Mouse (Mus musculus) frontal cortex, postnatal 25 days (tissue): ENCODE results near the gene Npas2.

ENCODE experiments used
- DNase-seq, 2 experiments: peaks; one replicate each; pipeline ENCODE4 v3.0.0; 2022; ENCODE audit warnings: low spot score in 2 of 2

The Npas2 gene

GRCm38 (mm10) chr1:39192997-39193861 lies at the start of gene Npas2:
Gene Npas2, plus strand, starts transcription at chr1:39193731.
- DNase-seq, result no peak

DNA sequence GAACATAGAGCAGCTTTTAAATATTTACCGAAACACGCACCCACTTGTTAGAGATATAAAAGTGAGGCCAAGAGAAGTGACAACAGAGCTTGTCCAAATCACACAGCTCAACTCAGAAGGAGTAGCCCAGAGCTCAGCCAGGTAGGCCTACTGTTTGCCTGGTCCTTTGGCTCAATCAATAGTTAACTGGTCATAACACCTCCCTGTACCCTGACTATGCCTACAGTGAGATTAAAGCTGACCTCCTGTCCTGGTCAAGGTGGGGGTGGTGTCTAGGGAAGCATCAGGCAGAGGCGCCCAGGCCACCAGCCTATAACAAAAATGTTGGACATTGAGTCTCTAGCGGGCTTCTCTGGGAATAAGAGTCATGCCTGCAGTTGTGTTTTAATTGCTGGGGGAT lies 36.8 kb upstream of the Npas2 start:
- no peak for DNase-seq

DNA sequence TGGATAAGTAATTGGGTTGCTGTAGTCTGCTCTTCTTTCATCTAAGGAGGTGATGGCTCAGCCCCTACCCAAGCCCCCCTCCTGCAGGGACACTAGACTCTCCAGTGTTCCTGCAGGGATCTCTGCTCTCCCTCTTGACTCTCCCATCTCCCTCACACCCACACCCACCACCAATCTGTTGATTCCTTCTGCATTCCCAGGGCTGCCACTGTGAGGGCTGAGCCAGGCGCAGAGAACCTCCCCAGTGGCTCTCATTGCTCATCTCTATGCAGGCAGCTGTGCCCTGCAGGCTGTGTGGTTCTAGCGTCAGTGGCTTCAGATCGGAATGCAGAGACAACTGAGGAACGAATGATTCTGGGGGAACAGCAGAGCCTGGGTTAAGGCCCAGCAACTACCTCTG lies 33.4 kb upstream of the Npas2 start:
- no peak for DNase-seq

DNA sequence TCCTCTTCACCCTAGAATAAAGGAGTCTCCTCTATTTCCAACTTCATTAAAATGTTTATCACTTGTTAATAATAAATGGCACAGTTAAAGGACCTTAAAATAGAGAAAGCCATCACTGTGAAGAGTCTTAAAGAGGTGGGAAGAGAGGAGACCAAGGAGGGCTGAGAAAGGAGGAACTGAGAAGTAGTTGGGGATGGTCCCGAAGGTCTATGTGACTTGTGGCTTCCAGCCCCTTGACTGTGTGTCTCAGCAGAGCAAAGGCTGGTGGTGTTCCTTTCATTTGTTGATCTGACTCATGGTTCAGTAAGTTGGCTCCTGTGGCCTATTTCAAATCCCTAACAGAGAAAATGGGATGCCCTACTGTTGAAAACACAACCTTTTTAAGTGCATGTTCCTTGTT lies 30.5 kb upstream of the Npas2 start:
- no peak for DNase-seq

DNA sequence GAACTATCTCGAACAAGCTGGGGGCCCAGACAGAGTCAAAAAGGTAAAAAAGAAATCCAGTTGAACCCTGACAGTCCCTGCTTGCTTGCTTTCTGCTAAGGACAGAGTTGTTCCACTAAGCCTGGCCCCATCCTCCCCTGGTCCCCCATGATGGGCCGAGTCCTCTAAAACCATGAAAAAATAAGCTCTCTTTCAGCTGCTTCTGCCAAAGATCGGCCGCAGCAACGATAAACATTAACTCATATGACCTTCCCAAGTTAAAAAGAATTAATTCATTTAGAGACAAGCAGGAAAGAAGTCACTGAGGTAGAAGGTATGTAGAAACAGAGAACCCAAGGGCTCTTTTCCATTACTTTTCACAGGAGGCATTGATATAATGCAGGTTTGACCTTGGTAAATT lies 16.8 kb upstream of the Npas2 start:
- DNase-seq, result no peak

GRCm38 (mm10) chr1:39177211-39177610 lies 16.3 kb upstream of the Npas2 start:
- peak; percentile 48 to 53 for DNase-seq

- DNase-seq, result no peak
Observed at GRCm38 (mm10) chr1:39179806-39180205, 13.7 kb upstream of the Npas2 start.

GRCm38 (mm10) chr1:39180517-39180916 lies 13.0 kb upstream of the Npas2 start:
- DNase-seq, result no peak

- DNase-seq, result no peak
Observed at GRCm38 (mm10) chr1:39181901-39182300, 11.6 kb upstream of the Npas2 start.

DNA sequence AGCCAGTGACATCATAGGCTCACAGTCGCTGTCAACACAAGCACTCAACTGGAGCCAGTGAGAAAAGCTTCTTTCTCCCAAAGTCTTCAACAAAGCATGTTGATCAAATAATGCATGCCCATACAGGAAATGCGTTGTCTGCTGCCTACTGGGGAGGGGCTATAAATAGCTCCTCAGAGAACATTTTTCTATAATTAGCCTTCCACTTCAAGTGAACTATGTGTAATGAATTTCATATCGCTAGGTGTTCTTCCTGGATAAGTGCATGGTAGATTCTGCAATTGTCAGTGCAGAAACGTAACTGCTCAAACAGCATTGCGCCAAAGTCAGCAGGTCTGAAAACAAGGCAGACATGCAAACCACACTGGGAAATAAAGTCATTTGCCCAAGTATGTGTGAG lies 7.7 kb upstream of the Npas2 start:
- no peak for DNase-seq

DNA sequence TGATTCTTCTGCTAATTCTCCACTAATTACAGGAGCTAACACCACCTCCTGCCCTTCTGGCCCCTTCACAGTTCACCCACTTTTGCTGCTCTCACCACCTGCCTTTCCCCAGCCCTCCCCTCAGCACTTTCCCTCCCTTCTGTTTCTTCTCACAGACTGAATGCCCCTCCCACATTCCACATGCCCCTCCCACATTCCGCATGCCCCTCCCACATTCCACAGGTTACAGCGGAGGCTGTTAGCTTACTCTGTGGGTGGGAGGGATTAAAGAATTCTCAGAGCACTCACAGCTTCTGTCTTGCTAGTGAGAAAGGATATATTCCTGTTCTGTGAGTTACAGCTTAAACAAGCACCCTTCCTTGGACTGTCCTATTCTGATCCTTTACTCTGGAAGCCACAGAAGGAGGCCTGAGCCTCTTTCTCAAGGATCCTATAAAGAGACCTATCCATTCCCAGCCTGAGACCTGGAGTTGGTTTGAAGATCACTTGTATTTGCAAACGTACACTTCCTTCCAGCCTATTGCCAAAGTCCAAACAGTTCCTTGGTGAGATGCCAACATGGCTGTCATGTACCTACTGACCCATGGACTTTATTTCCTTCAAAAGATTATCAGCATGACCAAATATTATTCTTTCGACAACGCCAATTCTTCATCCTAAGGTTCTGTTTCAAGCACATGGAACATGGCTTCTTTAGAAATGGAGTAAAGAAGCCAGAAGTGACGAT lies 6.7 kb upstream of the Npas2 start:
- no peak for DNase-seq

- no peak for DNase-seq
Observed at GRCm38 (mm10) chr1:39191122-39191521, 2.4 kb upstream of the Npas2 start.

DNA sequence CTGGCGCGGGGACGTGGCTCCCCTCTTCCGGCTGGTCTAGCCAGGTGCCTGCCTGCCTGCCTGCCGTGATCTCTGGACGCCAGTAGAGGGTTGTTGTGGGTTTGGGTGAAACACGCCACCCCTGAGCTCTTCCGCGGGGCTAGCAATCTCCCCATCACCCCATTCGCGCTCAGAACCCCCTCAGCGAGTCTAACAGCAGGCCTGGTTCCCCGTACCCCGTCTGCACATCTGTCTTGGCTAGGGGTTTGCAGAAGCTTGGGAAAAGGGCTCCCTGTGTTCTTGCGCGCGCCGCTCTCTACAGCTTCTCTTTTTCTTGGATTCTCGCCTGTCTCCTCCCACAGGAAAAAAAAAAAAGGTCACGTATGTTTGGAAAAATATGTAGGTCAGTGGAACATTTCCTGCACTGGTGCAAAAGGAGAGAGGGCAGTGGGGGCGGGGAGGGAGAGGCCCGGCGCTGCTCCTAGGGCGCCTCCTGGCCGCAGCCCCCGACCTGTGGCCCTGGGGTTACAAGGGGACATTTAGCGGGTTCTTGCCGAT lies 1.0 kb upstream of the Npas2 start:
- peak in 1 of 2 experiments; percentile 55 for DNase-seq

GRCm38 (mm10) chr1:39193862-39194675 lies 538 bp downstream of the Npas2 start:
- DNase-seq, result peak in 1 of 2 experiments; percentile 39

GRCm38 (mm10) chr1:39194959-39195358 lies 1.4 kb downstream of the Npas2 start:
- DNase-seq, result no peak

DNA sequence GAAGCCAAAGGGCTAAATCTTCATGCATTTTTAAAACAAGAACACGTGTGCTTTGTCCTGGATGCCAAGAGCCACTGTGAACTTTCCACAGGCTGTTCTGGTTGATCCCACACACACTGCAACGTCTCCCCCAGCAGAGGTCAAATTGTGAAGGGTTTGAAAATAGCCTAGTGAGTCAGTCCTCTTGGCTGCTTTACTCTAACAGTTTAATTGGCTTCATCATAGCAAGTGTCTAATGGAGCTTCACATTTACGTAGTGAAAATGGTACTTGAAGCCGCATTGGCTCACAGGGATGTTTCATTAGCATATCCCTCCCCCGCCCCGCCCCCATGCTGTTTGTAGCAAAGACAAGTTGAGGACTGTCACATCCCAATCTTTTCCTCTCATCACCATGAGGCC lies 2.6 kb downstream of the Npas2 start:
- no peak for DNase-seq

- DNase-seq, result no peak
Observed at GRCm38 (mm10) chr1:39196676-39197375, 3.3 kb downstream of the Npas2 start.

DNA sequence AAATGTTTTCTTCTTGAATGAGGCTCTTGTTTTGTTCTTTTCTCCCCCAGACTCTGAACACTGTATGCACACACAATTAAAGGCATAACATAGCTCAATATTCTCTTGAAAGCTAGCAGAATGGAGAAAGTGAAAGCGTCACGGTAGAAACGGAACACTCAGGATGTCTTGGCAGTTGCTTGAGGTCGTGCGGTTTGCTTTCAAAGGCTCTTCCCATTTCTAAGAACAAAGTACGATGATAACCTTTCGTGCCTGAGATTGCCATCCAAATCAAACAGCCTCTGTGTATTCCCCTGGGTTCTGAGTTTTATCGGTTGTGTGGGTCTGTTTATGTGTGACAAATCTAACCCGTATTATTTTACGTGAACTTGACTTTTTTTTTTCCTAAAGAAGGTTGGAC lies 11.5 kb downstream of the Npas2 start:
- DNase-seq, result no peak

DNA sequence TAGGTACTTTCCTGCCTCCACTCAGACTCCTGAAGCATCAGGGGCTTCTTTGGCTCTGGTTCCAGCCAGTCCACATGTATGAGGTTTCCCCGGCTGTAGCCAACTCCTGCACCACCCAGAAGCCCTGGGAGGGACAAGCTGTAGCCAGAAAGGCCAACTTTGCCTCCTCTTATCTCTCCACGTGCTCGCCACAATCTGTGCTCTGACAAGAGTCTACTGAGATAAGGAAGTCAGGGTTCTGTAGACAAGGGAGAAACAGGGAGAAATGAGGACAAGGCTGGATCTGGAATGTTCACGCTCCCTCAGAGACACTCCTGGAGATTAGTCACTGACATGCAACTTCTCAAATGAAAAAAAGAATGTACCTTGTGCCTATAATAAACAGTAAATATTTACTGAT lies 12.2 kb downstream of the Npas2 start:
- DNase-seq, result no peak

GRCm38 (mm10) chr1:39206942-39207341 lies 13.4 kb downstream of the Npas2 start:
- DNase-seq, result no peak

GRCm38 (mm10) chr1:39210928-39211327 lies 17.4 kb downstream of the Npas2 start:
- no peak for DNase-seq
